Mouse (Mus musculus) embryonic facial prominence, embryonic 11.5 days (tissue): ENCODE data around the gene Gm20605. TPM values are rescaled to one million over a fixed set of nuclear protein-coding genes. Genes with fewer than 3 reads are reported as not detected.

Experiments used
- ATAC-seq: fragments of 200-750 bp; cut with Nextera tagmentation; replicated peaks from 2 replicates; pipeline ENCODE4 v1.8.0; 2017; ENCODE audit warnings: low read depth; ENCODE audit not compliant: insufficient number of reproducible peaks, low FRiP score, low TSS enrichment
- DNase-seq: peaks from one replicate; pipeline ENCODE4 v3.0.0-alpha.2; 2015; ENCODE audit warnings: low spot score
- H3K27ac ChIP-seq: fragments of 300-500 bp; sonication (generic); replicated peaks from 2 replicates; pipeline ENCODE4 v1.5.1; 2014; ENCODE audit warnings: mild to moderate bottlenecking, low read depth, low read length, control low read depth
- H3K27me3 ChIP-seq: fragments of 300-500 bp; sonication (generic); 2 replicates; pipeline ENCODE4 v1.6.1; 2014; ENCODE audit warnings: mild to moderate bottlenecking, low read length, moderate library complexity, mixed read lengths; ENCODE audit not compliant: control insufficient read depth, insufficient read depth
- H3K36me3 ChIP-seq: fragments of 300-500 bp; sonication (generic); replicated peaks from 2 replicates; pipeline ENCODE4 v1.6.1; 2014; ENCODE audit warnings: low read depth, mild to moderate bottlenecking, low read length, moderate library complexity, mixed read lengths; ENCODE audit not compliant: control insufficient read depth, insufficient read depth
- H3K4me1 ChIP-seq: fragments of 300-500 bp; sonication (generic); 2 replicates; pipeline ENCODE4 v1.6.1; 2014; ENCODE audit warnings: low read length, mixed read lengths; ENCODE audit not compliant: control insufficient read depth, insufficient read depth
- H3K4me2 ChIP-seq: fragments of 300-500 bp; sonication (generic); 2 replicates; pipeline ENCODE4 v1.6.1; 2014; ENCODE audit warnings: low read depth, mild to moderate bottlenecking, control low read depth, low read length, moderate library complexity
- H3K4me3 ChIP-seq: fragments of 300-500 bp; sonication (generic); 2 replicates; pipeline ENCODE4 v1.5.1; 2014; ENCODE audit warnings: low read depth, low read length, control low read depth
- H3K9ac ChIP-seq: fragments of 300-500 bp; sonication (generic); replicated peaks from 2 replicates; pipeline ENCODE4 v1.6.1; 2014; ENCODE audit warnings: mild to moderate bottlenecking, control low read depth, low read length
- H3K9me3 ChIP-seq: fragments of 300-500 bp; sonication (generic); replicated peaks from 2 replicates; pipeline ENCODE4 v1.6.1; 2016; ENCODE audit warnings: mild to moderate bottlenecking, low read length, inconsistent platforms, mixed read lengths; ENCODE audit not compliant: control insufficient read depth
- WGBS: fragments of 180-500 bp; shearing (Covaris S2); extraction: QIAGEN DNeasy Blood & Tissue Kit; methylation state at CpG from one replicate; pipeline ENCODE4 v1.1.7; 2014; 5-methylcytosine and 5-hydroxymethylcytosine counted together
- polyA plus RNA-seq: library from polyadenylated mRNA; unstranded; fragments of >200 nt; fragmentation: Nextera tagmentation; extraction: Ambion mirVana; gene quantifications from 2 replicates; pipeline ENCODE4 v1.2.1, GENCODE M21; 2014

The Gm20605 gene
- polyA plus RNA-seq, 1 experiment from 2014 or later, result 3.7 TPM

DNA sequence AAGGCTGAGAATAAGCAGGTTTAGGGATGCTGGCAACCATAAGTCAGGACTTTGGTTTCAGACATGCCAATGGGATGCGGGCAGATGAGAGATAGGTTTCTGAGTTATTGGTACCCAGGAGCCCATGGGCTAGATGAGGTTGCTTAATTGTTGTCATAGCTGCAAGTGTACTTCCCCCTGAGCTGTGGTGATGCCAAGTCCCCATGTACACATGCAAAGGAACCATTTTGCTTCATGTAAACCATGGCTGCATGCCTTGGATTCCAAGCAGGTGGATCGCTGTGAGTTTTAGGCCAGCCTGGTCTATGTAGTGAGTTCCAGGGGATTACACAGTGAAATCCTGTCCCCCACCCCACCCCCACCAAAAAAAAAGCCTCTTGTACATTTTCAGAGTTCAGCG is 56.7 kb downstream of the Gm20605 start:
- H3K4me3 ChIP-seq, result no peak overlapping the region
- no peaks in the 10 kb centered on the region for H3K4me1 ChIP-seq
- H3K9ac ChIP-seq, result no peak overlapping the region
- H3K9me3 ChIP-seq, result no peaks in the 10 kb centered on the region
- WGBS, result 92% methylated on average over 3 of the region's 3 CpGs
- no peak overlapping the region for H3K27ac ChIP-seq
- H3K4me2 ChIP-seq, result no peak overlapping the region
- H3K27me3 ChIP-seq, result no peaks in the 10 kb centered on the region
- DNase-seq, result no peak
- ATAC-seq, result no peak
- H3K36me3 ChIP-seq, result no peaks in the 10 kb centered on the region

DNA sequence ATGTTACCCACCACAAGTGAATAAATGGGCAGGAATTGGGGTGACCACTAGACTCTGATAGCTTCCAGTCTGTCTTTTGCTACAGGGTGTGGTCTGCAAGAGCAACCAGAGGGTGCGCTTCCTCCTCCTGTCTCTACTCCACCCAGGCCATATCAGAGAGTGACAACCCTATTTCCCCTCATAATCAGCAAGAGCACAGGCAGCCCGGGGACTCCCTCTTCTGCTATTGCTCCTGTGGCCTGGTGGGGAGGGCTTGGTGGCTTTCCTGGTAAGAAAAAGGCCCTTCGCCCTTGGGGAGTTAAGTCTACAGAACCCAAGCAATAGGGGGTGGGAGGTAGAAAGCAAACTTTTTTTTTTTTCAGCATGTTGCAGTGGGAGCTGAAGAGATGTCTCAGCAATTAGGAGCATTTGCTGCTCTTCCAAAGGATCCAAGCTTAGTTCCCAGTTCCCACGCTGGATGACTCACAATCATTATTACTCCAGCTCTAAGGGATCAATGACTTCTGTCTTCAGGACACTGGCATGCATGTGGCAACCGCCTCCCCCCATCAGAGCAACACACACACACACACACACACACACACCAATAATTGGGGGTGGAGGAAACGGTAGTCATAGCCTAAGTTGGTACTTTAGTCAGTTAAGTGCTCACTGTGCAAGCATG is 57.3 kb downstream of the Gm20605 start:
- ATAC-seq (no peak), DNase-seq (no peak)
- Histone ChIP-seq H3K9me3 (no peaks in the 10 kb centered on the region), H3K9ac (no peak overlapping the region), H3K4me1 (no peaks in the 10 kb centered on the region), H3K27me3 (no peaks in the 10 kb centered on the region), H3K4me3 (no peak overlapping the region), H3K4me2 (no peak overlapping the region), H3K27ac (no peak overlapping the region), H3K36me3 (no peaks in the 10 kb centered on the region)
- 77% methylated on average over 6 of the region's 6 CpGs for WGBS

DNA sequence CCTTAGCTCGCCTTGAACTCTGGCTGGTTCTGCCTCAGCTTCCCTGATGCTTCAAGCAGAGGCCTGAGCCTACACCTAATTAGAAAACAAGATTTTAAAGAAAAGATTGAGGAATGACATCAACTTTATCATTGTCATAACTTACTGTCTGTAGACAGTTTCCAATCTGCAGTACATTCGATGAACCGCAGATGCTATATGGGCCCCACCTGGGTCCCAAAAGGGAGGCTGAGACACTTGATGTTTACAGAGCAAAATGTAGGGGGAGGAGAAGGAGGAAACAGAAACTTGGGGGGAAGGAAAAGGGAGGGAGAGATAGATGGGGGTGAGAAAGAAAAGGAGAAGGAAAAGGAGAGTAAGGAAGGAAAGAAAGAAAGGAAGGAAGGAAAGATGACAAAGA is 61.0 kb downstream of the Gm20605 start:
- DNase-seq, result no peak
- WGBS, result 85% methylated on average over 3 of the region's 3 CpGs
- H3K36me3 ChIP-seq, result no peaks in the 10 kb centered on the region
- H3K27ac ChIP-seq, result no peak overlapping the region
- no peak overlapping the region for H3K4me3 ChIP-seq
- no peaks in the 10 kb centered on the region for H3K4me1 ChIP-seq
- H3K27me3 ChIP-seq, result no peaks in the 10 kb centered on the region
- H3K9ac ChIP-seq, result no peak overlapping the region
- no peak overlapping the region for H3K4me2 ChIP-seq
- ATAC-seq, result no peak
- H3K9me3 ChIP-seq, result no peaks in the 10 kb centered on the region

DNA sequence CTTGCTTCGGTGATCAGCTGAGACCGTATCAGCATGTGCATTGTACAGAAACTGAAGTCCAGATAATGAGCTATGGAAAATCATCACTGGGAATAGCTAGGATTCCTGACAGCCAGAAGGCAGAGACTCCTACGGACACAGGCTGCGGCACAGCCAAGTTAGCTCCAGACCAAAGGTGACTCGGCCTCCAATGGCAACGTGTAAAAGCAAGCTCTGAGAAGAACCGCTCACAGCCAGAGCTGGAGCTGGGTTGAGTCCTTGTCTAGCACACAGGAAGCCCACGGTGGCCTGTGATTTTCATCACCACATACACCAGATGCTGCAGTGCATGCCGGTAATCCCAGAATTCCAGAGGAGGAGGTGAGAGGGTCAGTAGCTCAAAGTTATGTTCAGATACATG is 61.6 kb downstream of the Gm20605 start:
- WGBS, result 63% methylated on average over 9 of the region's 9 CpGs

DNA sequence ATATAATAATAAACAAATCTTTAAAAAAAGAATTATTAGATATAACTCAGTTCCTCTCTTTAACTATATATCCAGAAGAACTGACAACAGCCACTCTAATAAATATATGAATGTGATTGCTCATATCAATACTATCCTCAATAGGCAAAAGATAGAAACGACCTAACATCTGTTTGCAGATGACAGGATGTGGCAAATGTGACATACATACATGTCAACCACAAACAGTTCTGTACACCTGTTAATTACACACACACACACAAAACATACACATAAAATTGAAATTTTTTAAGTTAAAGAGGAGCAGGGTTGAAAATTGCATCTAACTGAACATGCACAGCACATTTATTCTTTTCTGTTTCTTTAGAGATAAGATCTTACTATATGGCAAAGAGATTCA is 62.9 kb downstream of the Gm20605 start:
- Histone ChIP-seq H3K4me2 (no peak overlapping the region), H3K36me3 (no peaks in the 10 kb centered on the region), H3K27me3 (no peaks in the 10 kb centered on the region), H3K4me3 (no peak overlapping the region), H3K9ac (no peak overlapping the region), H3K9me3 (no peaks in the 10 kb centered on the region), H3K27ac (no peak overlapping the region), H3K4me1 (no peaks in the 10 kb centered on the region)
- ATAC-seq, result no peak
- 64% methylated on average over 1 of the region's 1 CpGs for WGBS
- DNase-seq, result no peak

More for the DNA sequence above, 61.6 kb downstream of the Gm20605 start:
- H3K27ac ChIP-seq, result no peak overlapping the region
- no peaks in the 10 kb centered on the region for H3K4me1 ChIP-seq
- H3K9me3 ChIP-seq, result no peaks in the 10 kb centered on the region
- no peak overlapping the region for H3K4me2 ChIP-seq
- no peak for DNase-seq
- H3K4me3 ChIP-seq, result no peak overlapping the region
- no peak for ATAC-seq
- H3K9ac ChIP-seq, result no peak overlapping the region
- no peaks in the 10 kb centered on the region for H3K36me3 ChIP-seq
- no peaks in the 10 kb centered on the region for H3K27me3 ChIP-seq

Other genes with a start within 250 kb of the Gm20605 start
- 0.04 and 0.06 TPM in 2 replicates for gene Zan, start 152.1 kb upstream of the Gm20605 start, polyA plus RNA-seq
- gene Pop7, start 126.7 kb upstream of the Gm20605 start, polyA plus RNA-seq, result 54.0 and 55.9 TPM in 2 replicates
- gene Gigyf1, start 110.6 kb upstream of the Gm20605 start, polyA plus RNA-seq, result 8.5 and 8.7 TPM in 2 replicates
- gene Epo, start 95.9 kb upstream of the Gm20605 start, polyA plus RNA-seq, result 0.63 and 0.95 TPM in 2 replicates
- 352 and 367 TPM in 2 replicates for gene Gnb2, start 95.7 kb upstream of the Gm20605 start, polyA plus RNA-seq
- 6.5 and 9.3 TPM in 2 replicates for gene Actl6b, start 75.7 kb upstream of the Gm20605 start, polyA plus RNA-seq
- 0.91 and 1.1 TPM in 2 replicates for gene Tfr2, start 59.3 kb upstream of the Gm20605 start, polyA plus RNA-seq
- gene Mospd3, start 28.1 kb upstream of the Gm20605 start, polyA plus RNA-seq, result 17.4 and 19.4 TPM in 2 replicates
- 133 and 142 TPM in 2 replicates for gene Pcolce, start 15.4 kb upstream of the Gm20605 start, polyA plus RNA-seq
- gene Fbxo24, start 173 bp upstream of the Gm20605 start, polyA plus RNA-seq, result 0.13 TPM in 1 of 2 replicates, not detected in the other
- gene Lrch4, start 54 bp upstream of the Gm20605 start, polyA plus RNA-seq, result 28.4 and 30.0 TPM in 2 replicates
- gene Sap25, start 12.2 kb downstream of the Gm20605 start, polyA plus RNA-seq, result 2.8 and 5.2 TPM in 2 replicates
- gene Irs3, start 16.5 kb downstream of the Gm20605 start, polyA plus RNA-seq, result 0.10 and 0.53 TPM in 2 replicates
- gene Agfg2, start 55.6 kb downstream of the Gm20605 start, polyA plus RNA-seq, result 11.8 and 11.9 TPM in 2 replicates
- 1.6 and 2.5 TPM in 2 replicates for gene Nyap1, start 112.4 kb downstream of the Gm20605 start, polyA plus RNA-seq
- gene Tsc22d4, start 116.6 kb downstream of the Gm20605 start, polyA plus RNA-seq, result 76.1 and 78.8 TPM in 2 replicates
- 57.6 and 65.1 TPM in 2 replicates for gene Ppp1r35, start 149.7 kb downstream of the Gm20605 start, polyA plus RNA-seq
- 11.5 and 12.5 TPM in 2 replicates for gene Mepce, start 158.5 kb downstream of the Gm20605 start, polyA plus RNA-seq
- gene Zcwpw1, start 158.6 kb downstream of the Gm20605 start, polyA plus RNA-seq, result 22.0 and 23.1 TPM in 2 replicates
- gene Pilra, start 207.1 kb downstream of the Gm20605 start, polyA plus RNA-seq, result 0.28 TPM in 1 of 2 replicates, not detected in the other
- 0.40 TPM in 1 of 2 replicates, not detected in the other for gene Pilrb1, start 228.9 kb downstream of the Gm20605 start, polyA plus RNA-seq
- gene Pilrb2, start 242.6 kb downstream of the Gm20605 start, polyA plus RNA-seq, result not detected in 2 replicates